Mouse (Mus musculus) adrenal gland, adult 18-20 months (tissue): ENCODE results near the gene 4930578G10Rik. TPM values are rescaled to one million over a fixed set of nuclear protein-coding genes. Genes with fewer than 3 reads are reported as not detected.
A peak's percentile ranks its signal among the peaks of the same experiment; 100 is the strongest.
"Not testable (repeated sequence)": the region's sequence is repeated elsewhere in the genome, so short reads cannot be mapped to it uniquely, and the experiment has no call there.

Experiments used
- DNase-seq, 2 experiments: peaks; one replicate each; pipeline ENCODE4 v3.0.0; 2021 to 2022; ENCODE audit warnings: low spot score in 2 of 2
- long read RNA-seq, 2 experiments: library from polyadenylated mRNA; stranded (forward); transcript quantifications; one replicate each; pipeline ENCODE4 v2.0.0; 2021
- total RNA-seq, 2 experiments: library from RNA; stranded (reverse); gene quantifications; 1 replicate in 1 of 2; 2 replicates in 1 of 2; pipeline ENCODE4 v1.2.3; 2021

The 4930578G10Rik gene
- total RNA-seq = under 1 TPM in 1 of 2 experiments, not detected in 1; 0.86 TPM
- long read RNA-seq, experiment 1, partial matches to known transcripts = 0 of 3 reads
- long read RNA-seq, experiment 1, other reads (novel, unspliced or antisense) = 3 of 3 reads
- long read RNA-seq, experiment 2 = 0 reads

DNA sequence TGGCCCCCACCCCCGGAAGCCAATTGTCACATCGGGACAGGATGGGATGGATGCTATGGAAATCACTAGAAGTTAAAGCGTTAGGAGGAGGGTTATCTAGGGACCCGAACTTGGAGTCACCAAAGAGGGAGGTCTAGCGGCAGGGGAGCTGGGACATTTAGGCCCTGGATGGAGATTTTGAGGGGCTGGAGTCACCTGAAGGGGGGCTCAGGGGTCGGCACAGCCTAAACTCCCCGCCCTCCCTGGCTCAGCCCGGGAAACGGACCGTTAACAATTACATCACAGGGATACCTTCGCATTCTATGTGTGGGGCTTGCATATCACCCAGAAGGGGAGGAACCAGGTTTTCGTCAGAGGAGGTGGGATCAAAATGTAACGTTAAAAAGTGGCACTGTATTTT is at the start of gene 4930578G10Rik:
Gene 4930578G10Rik (plus strand): TSS at position 301 of the 400 bp plus-strand sequence.
- not testable (repeated sequence) for DNase-seq

DNA sequence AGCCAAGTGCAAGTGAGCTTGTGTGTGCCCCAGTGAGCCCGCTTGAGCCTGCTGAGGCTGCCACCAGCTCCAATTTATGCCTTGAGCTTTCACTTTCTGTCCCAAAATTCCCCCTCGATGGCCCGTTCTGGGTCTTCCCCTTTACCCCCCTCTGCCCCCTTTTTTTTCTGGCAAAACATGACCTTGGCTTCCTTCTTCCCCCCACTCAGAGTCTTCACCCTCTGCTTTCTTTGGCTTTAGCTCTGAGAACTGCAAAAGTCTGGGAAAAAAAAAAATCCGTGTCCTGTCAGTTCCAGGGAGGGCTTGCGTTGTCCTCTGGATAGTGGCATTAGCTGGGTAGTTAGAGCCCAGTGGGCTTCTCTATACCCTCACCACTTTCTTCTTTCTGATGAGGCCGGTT is 21.1 kb downstream of the 4930578G10Rik start, which contains the start of gene Ccl19:
Gene Ccl19 (minus strand): TSS at position 101 of the 400 bp plus-strand sequence.
- DNase-seq = not testable (repeated sequence)

DNA sequence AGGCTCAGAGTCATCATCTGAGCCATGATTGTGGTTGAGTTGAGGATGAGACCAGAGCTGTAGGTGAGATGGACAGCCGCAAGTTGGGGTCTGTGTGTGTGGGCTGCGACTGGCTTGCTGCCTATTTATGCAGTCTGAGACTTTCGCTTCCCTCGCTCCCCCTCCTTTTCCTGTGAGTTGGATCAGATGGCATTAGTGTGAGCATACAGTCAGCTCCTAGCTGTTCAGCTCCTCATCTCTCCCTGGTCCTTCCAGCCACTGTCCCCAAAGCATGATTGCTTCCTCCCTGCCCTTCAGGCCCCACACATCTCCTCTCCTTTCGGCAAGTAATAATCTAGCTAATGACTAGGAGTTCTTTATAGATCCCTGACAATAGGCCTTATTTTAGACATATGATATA is 38.5 kb downstream of the 4930578G10Rik start, which contains the start of gene Ccl21a:
Gene Ccl21a (minus strand): TSS at position 101 of the 400 bp plus-strand sequence.
- DNase-seq = not testable (repeated sequence)

DNA sequence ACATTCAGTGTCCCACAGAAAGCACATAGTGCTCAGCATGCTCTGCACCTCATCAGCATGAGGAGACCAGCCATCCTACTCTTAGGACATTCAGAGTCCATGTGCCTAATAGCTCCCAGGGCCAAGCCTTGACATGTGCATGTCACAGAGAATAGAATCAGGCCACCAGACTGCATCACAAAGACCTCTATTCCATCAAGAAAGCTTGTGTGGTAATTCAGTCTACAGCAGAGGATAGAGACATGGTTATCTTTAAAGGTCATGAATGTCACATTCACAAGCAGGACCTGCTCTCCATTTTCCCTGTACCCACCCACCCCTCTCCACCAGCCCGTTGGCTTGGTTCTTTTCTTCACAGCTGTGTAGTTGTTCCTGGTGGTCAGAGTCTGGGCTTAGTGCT is 118.4 kb downstream of the 4930578G10Rik start, which contains the start of gene Fam205a1:
Gene Fam205a1 (minus strand): TSS at position 101 of the 400 bp plus-strand sequence.
- DNase-seq = not testable (repeated sequence)

DNA sequence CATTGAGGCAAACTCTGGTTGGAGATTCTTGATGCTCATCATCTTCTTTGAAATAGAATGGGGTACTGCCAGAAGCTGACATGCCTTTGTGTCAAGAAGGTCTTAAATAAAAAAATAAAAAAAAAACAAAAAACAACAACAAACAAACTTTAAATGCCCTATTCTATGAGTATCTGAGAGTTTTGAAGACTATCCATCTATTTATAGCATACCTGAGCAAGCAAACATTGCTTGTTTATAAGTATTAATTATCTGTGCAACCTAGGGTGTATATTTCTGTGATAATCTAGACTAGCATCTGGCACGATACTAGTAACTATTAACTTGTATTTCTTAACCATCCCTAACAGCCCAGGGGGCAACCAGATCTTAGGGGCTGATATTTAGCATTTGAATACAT is 121.3 kb downstream of the 4930578G10Rik start, which contains the start of gene Gm12394:
Gene Gm12394 (minus strand): TSS at position 101 of the 400 bp plus-strand sequence.
- DNase-seq = not testable (repeated sequence)

DNA sequence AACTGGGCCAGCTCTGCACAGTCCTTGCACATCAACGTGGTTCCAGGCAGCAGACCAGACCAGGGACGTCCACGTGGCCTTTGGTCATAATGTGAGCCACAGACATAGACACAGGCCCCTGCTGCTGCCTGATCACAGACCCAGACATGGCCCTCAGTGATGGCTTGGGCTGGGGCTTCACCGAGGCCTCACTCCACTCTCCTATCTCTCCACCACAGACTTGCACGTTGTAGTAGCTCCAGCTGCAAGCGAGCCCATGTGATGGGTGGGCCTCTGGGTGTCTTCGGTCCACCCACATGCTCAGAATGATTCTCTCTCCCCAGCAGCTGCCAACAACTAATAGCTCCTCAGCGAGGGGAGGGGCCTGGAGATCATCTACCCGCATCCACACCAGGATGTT is 125.1 kb downstream of the 4930578G10Rik start:
- not testable (repeated sequence) for DNase-seq

DNA sequence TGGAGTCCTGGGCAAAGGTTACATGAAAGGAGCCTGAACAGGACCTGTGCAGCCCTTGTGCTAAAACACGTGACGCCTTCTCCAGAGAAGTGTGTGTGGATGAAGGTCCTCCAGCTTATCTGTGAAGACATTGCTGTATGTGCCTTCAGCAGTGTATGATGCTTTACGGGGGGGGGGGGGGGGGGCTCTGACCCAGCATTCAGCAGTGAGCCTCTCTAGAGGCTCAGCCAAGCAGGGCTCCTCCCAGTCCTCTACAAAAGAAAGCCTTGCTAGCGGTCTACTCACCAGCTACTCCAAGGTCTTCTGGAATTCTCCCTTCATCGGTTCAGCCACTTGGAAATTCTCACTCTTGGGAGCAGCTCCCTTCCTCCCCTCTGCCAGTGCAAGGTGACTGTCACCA is 128.1 kb downstream of the 4930578G10Rik start:
- not testable (repeated sequence) for DNase-seq

DNA sequence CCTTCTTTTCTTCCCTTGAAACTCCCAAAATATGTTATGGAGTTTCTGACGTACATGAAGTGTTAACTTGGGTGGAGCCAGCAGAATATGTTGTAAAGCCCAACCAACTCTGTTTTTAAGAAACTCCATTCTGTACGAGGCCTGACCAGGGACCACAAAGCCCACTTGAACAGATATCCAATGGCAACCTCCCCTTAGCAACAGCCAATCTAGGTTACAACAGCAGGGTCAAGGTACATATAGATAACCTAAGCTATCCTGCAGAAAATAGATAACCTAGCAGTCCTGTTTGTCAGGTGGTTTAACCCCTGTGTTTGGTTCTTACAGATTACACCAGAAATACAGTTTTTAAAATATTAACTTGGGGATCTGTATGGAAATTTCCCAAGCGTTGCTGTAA is 132.0 kb downstream of the 4930578G10Rik start:
- DNase-seq = no peak

DNA sequence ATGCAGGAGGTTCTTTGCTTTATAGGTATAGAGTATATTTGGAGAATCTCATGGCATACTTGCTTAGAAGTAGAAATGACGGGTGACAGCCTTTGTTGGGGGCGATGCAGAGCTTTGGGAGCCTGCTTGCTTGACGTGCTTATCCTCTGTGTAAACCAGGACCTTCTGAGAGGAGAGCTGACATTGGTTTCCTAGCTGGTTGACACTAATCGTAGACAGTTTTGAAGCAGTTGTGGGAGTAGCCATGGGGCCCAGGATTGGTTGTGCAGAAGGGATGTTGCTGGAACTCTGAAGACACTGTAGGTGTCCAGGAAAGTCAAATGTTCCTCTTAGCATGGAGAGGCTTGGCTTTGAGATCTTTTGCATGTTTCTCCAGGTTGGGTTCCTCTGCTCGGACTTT is 132.8 kb downstream of the 4930578G10Rik start:
- DNase-seq = no peak

DNA sequence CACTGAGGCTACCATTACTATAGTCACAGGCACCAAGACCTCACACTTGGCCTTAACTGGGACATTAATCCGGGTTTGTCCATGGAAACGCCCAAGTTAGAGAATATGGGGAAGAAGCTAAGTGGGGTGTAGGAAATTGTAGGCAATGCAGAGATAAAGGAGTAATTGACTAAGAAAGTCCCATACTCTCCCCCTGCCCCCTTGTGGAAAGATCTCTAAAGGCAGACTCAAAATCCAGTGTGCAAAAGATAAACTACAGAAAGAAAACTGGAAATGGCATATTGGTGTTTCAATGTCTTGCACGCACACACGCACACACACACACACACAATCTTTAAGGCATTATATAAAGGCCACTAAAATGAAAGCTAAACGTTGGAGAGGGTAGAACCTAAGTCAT is 135.4 kb downstream of the 4930578G10Rik start:
- no peak for DNase-seq

DNA sequence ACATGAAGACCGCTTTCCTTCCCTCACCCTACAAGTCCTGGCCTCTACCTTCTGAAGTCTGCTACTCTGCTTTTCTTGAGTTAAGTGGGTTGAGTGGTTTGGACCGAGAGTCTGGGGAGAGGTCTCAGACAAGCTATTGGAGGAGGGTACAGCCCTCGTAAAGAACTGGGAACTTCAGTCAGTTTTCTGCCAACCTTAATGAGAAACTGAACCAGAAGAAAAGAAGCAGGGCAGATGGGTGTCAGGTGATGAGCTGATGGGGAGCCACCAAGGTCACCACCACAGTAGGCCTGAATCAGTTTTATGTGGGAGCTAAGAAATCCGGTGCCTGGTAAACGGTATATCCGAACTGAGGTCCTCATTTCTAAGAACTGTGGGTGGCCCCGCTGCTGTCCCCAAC is 136.8 kb downstream of the 4930578G10Rik start:
- DNase-seq = no peak

DNA sequence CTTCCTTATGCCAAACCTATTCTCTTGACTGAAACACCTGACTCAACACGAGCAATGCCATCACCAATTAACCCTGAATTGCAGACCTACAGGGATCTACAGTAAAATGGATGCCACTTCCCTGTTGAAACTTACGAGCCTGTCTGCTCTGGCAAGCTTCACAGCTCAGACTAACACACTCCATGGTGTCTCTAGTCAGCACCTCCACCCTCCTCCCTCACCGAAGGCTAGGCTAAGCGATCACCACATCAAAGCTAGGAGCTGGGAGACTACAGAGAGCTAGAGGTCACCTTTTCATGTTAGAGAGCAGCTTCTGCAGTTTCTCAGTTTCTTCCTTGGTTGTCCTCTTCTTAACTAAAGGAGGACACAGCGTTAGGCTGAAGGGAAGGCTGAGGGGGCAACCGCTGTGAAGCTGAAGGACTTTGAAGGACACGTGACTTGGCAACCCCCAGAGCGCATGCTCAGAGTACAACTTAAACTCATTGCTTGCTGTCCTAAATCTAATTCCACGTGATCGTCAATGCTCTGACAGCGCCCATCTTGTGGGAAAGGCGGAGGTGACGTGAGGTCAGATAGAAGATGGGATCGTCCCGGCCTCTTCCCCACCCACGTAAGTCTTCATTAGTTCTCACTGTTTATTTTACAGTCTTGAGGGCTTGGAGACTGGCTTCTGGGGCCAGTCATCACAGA is 137.5 kb downstream of the 4930578G10Rik start:
- DNase-seq = no peak

DNA sequence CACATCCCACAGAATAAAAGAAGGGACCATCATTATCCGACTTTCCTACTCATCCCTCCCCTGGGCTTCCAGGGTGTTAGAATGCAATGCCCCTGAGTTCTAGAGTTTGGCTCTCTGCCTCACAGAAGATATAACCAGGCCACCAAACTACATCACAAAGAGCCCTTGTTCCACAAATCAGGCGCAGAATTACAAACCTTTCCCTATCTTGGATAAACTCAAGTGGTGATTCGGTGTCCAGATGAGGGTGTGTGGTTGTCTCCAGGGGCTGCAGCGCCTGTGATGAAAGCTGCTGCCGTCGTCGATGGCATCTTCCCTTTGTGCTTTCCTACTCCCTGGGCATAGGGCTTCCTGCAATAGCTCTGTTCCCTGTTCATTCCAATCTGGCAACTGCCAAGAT is 138.8 kb downstream of the 4930578G10Rik start, which contains the start of gene Fam205c:
Gene Fam205c (minus strand): TSS at position 101 of the 400 bp plus-strand sequence.
- DNase-seq = no peak

DNA sequence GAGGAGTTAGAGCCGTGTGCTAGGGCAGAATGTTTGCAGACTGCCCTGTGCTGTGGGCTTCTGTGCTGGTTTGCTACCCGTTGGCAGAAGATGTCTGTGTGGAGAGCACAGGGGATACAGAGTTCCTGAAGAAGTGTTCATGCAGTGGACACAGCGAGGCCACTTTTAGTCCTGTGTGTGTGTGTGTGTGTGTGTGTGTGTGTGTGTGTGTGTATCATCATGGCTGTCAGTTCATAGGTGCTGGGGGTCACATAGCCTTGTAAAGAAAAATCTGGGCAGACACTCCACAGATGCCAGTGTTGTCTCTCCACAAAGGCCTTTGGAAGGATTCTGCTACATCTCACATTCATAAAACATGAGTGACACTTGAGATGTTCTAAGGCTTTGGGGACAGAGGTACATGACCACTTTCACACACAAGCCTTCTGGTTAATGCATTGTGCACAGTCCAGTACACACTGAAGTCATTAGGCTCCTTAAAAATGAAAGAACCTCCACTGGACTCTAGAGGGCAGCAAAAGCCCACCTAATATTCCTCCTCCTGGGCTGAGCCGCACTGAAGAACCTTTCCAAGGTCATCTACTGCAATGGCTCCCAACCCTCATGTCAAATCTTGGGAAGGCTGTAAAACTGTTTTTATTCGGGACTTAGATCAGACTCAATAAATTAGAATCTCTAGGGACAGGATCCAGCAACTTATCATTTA is 141.4 kb downstream of the 4930578G10Rik start:
- DNase-seq = peak; percentile 37 to 56

DNA sequence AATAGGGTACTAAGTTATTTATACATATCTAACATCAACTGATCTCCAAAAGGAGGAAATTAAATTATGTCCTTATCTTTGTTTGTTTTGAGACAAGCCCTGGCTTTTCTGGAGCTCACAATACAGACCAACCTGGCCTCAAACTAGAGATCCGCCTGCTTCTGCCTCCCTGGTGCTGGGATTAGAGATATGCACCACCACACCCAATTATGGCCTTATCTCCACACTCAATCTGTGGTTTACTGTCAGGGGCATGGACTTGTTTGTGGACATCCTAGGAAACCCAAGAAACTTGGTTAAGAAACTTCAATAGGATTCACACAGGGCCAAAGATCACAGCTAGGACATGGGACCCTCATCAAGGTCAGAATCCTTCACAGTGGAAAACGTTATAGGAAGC is 142.3 kb downstream of the 4930578G10Rik start:
- no peak for DNase-seq

DNA sequence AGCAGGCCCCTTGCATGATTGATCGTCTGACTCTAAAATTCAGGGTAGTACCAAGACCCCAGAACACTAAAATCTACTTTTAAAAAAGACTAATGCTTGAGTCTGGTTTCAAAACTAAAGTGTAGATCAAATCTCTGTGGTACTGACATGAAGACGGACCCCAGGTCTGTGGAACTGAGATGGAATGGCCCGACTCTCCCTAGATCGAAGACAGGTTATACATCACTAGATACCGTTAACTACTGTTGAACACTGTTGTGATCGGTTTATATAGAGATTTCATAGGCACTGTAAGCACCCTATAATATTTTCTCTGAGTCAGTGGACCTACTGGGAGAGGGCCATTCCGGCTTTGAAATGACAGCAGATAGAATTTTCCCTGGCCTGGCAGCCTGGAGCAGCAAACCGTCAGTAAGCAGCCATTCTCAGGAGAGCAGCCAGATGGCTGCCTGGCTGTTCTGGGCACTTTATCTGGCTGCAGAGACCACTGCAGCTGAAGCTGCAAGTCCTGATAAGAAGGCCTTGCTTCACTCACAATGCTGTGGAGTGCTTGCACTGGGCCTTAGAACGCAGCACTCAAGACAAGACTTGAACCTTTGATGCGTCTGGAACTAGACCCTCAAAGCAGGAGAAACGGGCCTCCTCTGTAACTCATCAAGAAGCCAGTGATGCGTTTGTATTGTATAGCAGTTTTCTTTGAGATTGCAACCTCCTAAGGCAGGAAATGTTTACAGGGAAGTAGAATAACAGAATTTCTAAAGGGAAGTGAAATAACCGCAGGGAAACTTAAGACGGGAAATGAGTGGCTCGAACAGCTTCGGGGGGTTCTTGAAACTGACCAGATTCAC is 144.7 kb downstream of the 4930578G10Rik start:
- DNase-seq = no peak

DNA sequence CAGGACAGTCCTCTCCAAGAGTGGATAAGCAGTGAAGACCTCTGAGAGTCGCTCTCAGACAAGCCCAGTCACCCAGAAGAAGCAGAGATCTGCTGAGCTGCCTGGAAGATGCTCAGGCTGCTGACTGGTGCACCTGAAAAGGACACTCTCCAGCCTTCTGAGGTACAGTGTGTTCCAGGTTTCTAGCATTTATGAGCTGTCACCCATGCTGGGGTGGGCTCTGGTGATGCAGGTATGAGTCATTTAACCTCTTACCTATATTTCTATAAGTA is 145.3 kb downstream of the 4930578G10Rik start:
- DNase-seq = no peak

DNA sequence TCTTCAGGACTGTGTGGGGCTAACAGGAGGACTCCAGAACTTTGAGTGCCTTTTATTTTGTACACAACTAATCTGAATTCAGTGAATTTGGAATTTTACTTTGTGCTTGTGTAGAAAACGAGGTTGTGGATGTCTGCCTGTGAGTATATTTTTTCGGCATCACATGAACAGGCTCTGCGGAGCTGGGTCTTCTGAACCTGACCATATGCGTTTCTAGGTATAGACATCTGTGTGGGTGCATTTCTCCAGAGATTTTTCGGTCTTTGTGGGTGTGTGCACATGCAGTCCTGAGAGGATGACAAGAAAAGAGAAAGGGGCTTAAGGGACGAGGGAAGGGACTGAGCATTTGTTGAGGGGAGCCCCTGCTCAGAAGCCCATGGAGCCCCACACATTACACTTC is 151.6 kb downstream of the 4930578G10Rik start:
- no peak for DNase-seq

DNA sequence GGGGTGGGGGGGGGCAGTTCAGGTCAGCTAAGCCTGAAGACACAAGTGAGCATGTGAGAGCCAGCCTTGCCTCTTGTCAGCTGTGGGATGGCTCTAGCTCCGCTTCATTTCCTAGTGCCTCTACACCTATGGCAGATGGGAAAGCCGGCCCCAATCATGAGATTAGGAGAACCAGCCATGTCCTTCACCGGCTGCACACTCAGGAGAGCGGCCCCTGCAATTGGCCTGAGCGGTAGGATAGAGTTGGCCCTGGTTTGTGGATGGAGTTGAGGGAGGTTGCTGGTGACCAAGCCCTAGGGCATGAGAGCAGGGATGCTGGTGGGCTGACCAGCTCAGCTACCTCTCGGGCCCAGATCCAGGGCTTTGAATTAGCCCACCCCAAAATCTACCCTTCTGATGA is 153.5 kb downstream of the 4930578G10Rik start:
- no peak for DNase-seq

DNA sequence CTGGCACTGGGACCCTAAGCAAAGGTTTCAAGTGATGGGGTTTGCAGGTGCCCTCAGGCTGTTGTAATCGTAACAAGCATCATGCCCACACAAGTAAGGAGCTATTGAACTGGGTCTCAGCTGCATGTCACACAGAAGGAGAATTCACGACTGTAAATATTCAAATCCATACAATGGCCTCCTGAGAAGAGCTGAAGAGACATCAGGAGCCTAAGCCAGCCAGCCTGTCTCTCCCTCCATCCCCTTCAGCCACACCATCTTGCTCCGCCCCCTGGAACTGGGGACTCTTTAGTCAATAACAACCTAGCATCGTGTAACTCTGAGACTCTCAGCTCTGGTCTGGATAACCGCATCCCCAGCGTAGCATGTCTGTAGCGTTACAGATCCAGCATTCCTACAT is 155.8 kb downstream of the 4930578G10Rik start:
- DNase-seq = no peak

DNA sequence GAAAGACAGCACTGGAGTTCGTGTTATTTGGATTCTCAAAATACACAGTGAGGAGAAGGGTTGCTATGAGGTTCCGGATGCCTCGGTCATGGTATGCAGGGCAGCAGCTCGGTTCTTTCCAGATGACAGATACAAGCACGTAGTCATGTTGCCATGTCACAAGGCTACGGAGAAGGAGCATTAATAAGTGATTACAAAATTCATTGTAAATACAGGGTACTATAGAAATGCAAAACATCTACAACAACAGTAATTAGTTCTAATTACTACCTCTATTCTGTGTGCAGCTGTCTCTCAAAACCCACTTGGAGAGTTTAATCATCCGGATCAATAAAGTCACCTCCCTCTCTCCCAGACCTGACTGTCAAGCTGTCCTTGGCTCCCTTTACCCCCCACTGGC is 159.8 kb downstream of the 4930578G10Rik start:
- DNase-seq = no peak
